Mouse (Mus musculus): ENCODE data around the gene Clcf1.

Clcf1 gene

DNA sequence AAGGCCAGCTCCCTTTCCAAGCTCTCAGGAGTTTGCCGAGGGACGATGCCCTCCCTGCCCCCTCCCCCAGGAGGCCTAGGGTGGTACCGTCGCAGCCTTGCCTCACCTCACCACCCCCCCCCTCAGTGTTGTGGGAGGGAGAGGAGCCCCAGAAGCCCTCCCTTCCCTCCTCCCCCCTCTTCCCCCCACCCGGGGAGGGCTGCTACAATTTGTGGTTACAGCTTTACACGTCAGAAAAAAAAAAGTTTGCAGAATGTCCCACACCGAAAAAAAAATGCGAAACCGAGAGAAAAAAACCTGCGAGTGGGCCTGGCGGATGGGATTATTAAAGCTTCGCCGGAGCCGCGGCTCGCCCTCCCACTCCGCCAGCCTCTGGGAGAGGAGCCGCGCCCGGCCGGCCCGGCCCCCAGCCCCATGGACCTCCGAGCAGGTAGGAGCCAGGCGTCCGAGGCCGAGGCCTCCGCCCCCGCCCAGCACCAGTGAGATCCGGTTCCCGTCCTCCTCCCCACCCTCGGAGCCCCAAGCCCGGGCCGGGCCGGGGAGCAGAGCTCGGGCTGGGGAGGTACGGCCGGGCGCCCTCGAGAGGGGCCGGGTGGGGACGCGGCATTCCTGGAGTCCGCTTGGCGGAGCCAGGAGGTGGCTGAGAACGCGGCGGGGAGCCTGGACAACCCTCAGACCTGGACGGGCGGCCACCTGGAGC is at the start of gene Clcf1, which contains the start of gene AC109138.7:
TSS of gene Clcf1 (plus strand) at position 168 of the 700 bp plus-strand sequence.
TSS of gene AC109138.7 (plus strand) at position 287 of the 700 bp plus-strand sequence.
- peak; percentile 56 for DNase-seq (ENCODE audit: low spot score)

GRCm38 (mm10) chr19:4164721-4165120 is 49.3 kb upstream of the Clcf1 start:
- DNase-seq (ENCODE audit: low spot score): no peak

GRCm38 (mm10) chr19:4166678-4167476 is 47.2 kb upstream of the Clcf1 start:
- DNase-seq (ENCODE audit: low spot score): no peak

DNA sequence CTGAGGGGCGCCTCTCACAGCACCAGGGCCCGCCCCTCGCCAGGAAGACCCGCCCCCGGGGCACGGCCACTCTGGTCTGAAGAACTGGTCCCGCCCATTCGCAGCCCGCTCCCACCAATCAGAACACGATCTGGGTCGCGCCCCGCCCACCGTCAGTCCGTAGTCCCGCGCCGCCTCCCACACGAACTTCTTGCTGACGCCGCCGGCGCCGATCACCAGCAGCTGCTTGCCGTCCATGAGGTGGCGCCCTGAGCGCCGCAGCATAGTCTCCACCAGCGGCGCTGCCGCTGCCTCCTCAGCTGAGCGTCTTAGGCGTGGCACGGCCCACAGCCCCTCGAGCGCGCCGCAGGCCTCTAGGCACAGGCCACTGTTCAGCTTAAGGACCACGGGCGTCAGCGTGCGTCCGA is 44.7 kb upstream of the Clcf1 start:
- peak; percentile 98 for DNase-seq (ENCODE audit: low spot score)

DNA sequence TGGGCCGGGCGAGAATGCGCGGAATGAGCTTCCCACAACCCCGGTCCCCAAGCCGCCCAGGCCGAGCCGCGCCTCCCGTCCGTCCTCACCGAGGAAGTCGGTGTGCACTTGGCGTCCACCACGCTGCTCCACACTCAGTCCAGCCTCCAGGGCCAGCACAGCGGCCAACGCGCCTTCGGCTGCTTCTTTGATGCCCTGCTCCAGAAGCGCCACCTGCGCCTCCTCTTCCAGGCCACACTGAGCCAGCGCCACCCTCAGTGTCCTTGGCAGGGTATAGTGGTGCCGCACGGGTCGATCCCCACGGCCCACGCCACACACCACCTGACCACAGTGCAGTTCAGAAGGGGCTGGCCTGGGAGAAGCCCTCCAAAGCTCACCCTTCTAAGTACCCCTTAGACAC is 44.2 kb upstream of the Clcf1 start:
- no peak for DNase-seq (ENCODE audit: low spot score)

GRCm38 (mm10) chr19:4170723-4171392 is 43.2 kb upstream of the Clcf1 start:
- DNase-seq (ENCODE audit: low spot score): no peak

DNA sequence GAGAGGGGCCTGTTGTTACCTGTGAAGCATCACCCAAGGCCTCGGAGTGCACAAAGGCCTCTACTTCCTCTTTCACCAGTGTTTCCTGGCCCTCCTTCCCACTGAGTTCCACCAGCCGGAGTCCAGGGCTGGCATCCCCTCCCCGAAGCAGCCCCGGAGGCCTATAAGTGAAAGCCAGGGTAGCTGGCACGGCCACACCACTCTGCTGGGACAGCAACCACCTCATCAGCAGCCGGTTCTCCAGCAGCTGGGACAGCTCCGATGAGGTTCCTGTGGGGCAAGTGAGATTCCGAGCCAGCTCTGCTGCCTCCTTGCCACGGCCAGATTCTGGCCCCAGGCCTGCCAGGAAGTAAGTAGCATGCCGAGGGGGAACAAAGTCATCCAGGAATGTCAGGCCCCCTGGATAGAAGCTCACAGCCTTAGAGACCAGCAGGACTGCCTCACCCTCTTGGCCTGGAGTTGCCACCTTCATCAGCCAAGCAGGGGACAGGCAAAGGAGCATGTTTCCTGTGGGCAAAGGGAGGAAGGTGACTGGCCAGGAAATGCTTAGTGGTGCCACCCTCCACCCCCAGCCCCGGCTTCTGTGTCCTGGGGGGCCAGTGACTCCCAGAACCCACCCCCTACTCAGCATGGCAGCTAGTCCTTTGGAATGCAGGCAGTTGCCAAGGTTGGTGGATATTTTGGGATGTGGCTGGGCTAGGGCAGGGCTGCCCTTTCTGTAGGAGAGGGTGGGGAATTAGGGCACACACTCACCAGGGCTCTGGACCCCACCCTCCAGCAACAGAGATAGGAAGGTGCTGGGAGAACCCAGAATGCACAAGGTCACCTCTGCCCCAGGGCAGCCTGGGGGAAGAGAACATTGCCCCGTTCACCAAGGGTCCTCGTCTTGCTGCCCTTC is 42.4 kb upstream of the Clcf1 start:
- no peak for DNase-seq (ENCODE audit: low spot score)

DNA sequence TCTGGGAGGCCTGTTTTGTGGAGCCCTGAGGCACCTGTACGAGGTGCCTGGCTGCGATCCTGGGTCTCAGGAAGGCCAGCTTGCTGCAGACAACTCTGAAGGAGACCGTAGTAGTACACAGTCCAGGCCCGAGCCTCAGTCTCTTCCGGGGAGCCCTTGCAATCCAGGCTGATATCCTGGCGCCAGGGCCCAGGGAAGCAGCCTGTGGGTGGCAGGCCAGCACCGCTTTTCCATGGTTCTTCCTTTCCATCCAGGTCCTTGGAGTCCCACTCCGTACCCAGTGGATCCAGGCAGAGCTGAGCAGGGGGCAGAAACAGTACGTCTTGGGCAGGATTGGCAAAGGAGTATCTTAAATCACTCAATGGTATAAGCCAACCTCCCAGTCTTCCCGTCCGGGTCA is 41.1 kb upstream of the Clcf1 start:
- DNase-seq (ENCODE audit: low spot score): no peak

- no peak for DNase-seq (ENCODE audit: low spot score)
Measured at GRCm38 (mm10) chr19:4175368-4175947, 38.6 kb upstream of the Clcf1 start, which contains the start of gene Carns1. TSS of gene Carns1 (minus strand) at chr19:4175479.

DNA sequence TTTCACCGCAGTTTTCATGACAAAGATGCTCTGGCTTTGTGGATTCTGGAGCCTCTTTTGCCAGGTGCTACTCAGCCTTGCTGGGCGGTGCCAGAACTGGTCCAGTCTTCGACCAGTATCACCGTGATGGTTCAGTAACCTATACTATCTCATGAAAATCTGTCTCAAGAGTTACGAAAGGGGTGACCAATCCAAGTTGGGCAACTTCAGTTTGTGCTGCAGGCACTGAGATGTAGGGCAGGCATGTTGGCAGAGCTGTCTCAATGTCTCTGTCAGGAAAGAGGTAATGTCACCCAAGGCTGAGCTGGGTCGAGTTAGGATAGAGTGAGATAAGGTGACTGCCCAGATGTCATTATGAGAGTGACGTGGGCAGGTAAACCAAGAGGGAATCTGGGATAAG is 33.6 kb upstream of the Clcf1 start:
- DNase-seq (ENCODE audit: low spot score): no peak

GRCm38 (mm10) chr19:4181892-4182291 is 32.1 kb upstream of the Clcf1 start:
- no peak for DNase-seq (ENCODE audit: low spot score)

DNA sequence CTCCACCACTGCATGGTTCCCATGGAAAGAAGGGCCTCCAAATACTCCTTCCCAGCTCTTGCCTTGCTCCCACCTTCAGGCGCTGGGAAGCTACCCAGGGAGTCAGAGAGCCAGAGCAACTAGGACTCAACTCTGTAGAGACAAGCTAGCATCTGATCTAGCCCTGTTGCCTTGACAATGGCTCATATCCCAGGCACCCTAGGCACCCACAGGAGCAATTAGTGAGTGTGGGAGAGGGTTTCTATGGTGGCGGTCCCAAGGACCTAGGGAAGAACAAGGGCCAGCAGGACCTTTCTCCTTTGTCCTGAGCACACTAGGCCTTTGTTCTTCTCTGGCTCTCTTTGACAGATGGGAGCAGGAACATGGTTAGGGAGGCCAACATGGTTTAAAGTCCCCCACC is 30.3 kb upstream of the Clcf1 start:
- DNase-seq (ENCODE audit: low spot score): no peak

- DNase-seq (ENCODE audit: low spot score): no peak
Measured at GRCm38 (mm10) chr19:4184976-4185975, 28.8 kb upstream of the Clcf1 start.

- no peak for DNase-seq (ENCODE audit: low spot score)
Measured at GRCm38 (mm10) chr19:4187303-4187702, 26.7 kb upstream of the Clcf1 start.

DNA sequence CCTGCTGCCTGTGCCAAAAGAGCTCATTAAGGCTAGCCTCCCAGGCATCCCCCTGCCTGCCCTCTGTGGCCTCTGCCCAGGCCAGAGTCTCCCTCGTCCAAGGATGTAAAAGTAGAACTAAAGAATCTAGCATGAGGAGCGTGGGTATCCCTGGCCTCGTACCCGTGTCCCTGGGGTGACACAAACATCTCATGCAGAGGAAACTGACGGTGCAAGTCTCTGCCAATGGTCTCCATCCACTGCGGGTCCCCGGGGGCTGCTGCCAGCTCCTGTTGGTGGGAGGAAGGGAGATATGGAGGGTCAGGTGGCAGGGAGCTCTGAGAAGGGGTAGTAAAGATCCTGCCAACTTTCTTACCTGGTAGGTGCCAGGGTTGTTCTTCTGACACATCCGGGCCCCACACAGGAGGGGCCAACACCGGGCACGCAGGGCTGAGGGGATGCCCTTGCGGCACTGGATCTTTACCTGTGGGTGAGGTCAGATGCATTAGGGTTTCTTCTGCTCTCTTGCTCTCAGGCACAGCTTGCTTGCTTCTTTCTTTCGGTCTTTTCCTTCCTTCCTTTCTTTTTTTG is 24.9 kb upstream of the Clcf1 start:
- no peak for DNase-seq (ENCODE audit: low spot score)

DNA sequence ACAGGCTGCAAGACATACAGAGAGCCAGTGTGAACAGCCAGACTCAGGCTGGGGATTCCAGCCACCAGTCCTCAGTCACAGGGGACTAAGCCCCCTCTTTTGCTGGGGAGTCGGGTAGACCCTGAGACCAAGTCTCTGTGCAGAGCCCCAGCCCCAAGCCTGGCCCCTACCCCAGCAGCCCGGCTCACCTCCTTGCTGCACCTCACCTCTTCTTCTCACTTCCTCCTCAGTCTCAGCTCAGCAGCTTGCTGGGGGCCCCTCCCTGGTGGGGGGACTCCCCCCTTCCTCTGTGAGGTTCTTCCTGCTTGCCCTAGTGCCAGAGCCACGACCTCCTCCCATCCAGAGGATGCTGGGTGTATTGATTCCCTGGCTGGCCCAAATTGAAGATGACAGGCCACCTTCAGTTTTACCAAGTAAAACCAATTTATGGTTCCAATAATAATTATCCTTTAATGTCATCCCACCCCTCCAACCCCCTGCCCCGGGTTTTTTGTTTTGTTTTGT is 23.2 kb upstream of the Clcf1 start, which contains the start of gene Tbc1d10c:
TSS of gene Tbc1d10c (minus strand) at position 454 of the 504 bp plus-strand sequence.
- peak; percentile 60 for DNase-seq (ENCODE audit: low spot score)

GRCm38 (mm10) chr19:4191528-4192250 is 22.3 kb upstream of the Clcf1 start, which contains the start of gene Ppp1ca:
TSS of gene Ppp1ca (plus strand) at chr19:4192065.
- DNase-seq (ENCODE audit: low spot score): peak; percentile 97

DNA sequence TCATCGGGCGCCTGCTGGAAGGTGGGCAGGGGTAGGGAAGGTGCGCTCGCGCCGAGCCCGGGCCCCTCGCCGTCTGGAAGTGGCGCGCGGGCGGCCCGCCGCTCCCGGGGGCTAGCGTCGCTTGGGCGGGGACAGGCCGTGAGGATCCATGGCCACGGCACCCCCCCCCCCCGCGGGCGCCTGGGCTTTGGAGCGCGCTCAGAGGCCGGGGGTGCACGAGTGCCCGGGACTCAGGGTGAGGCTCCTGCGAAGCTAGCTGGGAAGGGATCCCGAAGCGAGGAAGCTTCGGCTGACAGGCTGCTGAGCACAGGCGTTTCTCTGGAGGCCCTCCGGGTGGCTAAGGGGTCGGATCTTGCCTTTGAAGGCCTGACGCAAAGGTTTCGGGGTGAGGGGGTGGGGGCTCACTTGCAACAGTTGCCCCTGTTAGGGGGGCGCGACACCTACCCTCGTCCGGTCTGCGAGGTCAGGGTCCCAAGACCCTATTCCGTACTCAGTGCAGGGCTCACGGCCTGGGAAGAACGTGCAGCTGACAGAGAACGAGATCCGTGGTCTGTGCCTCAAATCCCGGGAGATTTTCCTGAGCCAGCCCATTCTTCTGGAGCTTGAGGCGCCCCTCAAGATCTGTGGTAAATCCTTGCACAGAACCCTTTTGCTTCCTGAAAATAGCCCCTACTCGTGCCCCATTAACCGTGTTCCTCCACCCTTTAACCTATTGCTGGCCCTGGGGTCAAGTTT is 21.6 kb upstream of the Clcf1 start:
- DNase-seq (ENCODE audit: low spot score): no peak
